Mouse (Mus musculus) liver, postnatal 0 days (tissue): ENCODE measurements at regions not wholly inside any gene's neighbourhood (a gene's known extent, or its start where the extent isn't known, plus 50 kb on each side); places are given as distances from the start of the nearest gene placed in this dataset.

Experiments
- ATAC-seq: fragments of 200-750 bp; cut with Nextera tagmentation; 2 replicates; pipeline ENCODE4 v1.8.0; 2017; ENCODE audit warnings: mild to moderate bottlenecking, moderate library complexity
- DNase-seq: peaks from one replicate; pipeline ENCODE4 v3.0.0-alpha.2; 2016
- H3K27ac ChIP-seq: fragments of 300-500 bp; sonication (generic); 2 replicates; pipeline ENCODE4 v1.5.1; 2014; ENCODE audit warnings: antibody characterized with exemption, moderate library complexity, mild to moderate bottlenecking, low read depth
- H3K27me3 ChIP-seq: fragments of 300-500 bp; sonication (generic); 2 replicates; pipeline ENCODE4 v1.6.1; 2014; ENCODE audit warnings: low read length, control low read depth, mixed read lengths; ENCODE audit not compliant: insufficient read depth
- H3K36me3 ChIP-seq: fragments of 300-500 bp; sonication (generic); replicated peaks from 2 replicates; pipeline ENCODE4 v1.6.1; 2014; ENCODE audit warnings: mild to moderate bottlenecking, control low read depth, low read length, moderate library complexity, mixed read lengths; ENCODE audit not compliant: insufficient read depth
- H3K4me1 ChIP-seq: fragments of 300-500 bp; sonication (generic); 2 replicates; pipeline ENCODE4 v1.6.1; 2014; ENCODE audit warnings: antibody characterized with exemption, mild to moderate bottlenecking, control low read depth; ENCODE audit not compliant: insufficient read depth
- H3K4me2 ChIP-seq: fragments of 300-500 bp; sonication (generic); 2 replicates; pipeline ENCODE4 v1.6.1; 2014; ENCODE audit warnings: low read depth, mild to moderate bottlenecking, low read length, moderate library complexity, mixed read lengths
- H3K4me3 ChIP-seq: fragments of 300-500 bp; sonication (generic); 2 replicates; pipeline ENCODE4 v1.5.1; 2014; ENCODE audit warnings: low read depth, low read length
- H3K9ac ChIP-seq: fragments of 300-500 bp; sonication (generic); replicated peaks from 2 replicates; pipeline ENCODE4 v1.6.1; 2014; ENCODE audit warnings: mild to moderate bottlenecking, moderate library complexity
- H3K9me3 ChIP-seq: fragments of 300-500 bp; sonication (generic); 2 replicates; pipeline ENCODE4 v1.6.1; 2016; ENCODE audit warnings: mild to moderate bottlenecking, control low read depth, low read length, mixed read lengths
- CTCF ChIP-seq: sonication (generic); IDR thresholded peaks from 2 replicates; pipeline ENCODE4 v1.5.1; 2016; ENCODE audit warnings: antibody characterized with exemption, low read depth
- EP300 ChIP-seq: IDR thresholded peaks from 2 replicates; pipeline ENCODE4 v1.6.1; 2016; ENCODE audit warnings: antibody characterized with exemption, low read depth, mild to moderate bottlenecking
- WGBS: fragments of 180-500 bp; shearing (Covaris S2); extraction: QIAGEN DNeasy Blood & Tissue Kit; methylation state at CpG from one replicate; pipeline ENCODE4 v1.1.7; 2014; ENCODE audit not compliant: insufficient replicate concordance; 5-methylcytosine and 5-hydroxymethylcytosine counted together

DNA sequence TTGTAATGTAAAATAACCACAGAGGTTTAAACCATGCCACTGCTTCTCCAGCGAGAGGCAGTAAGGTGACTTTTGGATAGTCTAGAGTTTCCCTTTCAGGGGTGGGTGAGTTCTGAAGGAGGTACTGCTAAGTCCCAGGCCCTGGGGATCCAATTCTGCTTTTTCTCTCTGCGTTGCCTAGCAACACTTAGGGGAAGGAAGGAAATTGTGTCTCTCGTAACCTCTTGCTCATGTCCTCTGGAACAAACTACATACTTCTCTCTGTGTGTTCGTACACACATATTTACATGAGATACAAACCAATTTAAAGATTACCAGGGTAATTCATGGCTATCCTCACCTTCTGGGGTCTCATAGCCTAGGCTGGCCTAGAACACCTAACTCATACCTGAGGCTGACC lies 118.7 kb upstream of the Mrps10 start:
- H3K36me3 ChIP-seq: no peaks in the 10 kb centered on the region
- ATAC-seq (no peak; the same call in 1 of the 2 replicates), DNase-seq (no peak)
- H3K27ac ChIP-seq: peak overlapping the region; percentile 53; the same call in 1 of the 2 replicates
- H3K4me3 ChIP-seq: no peak overlapping the region
- TF ChIP-seq CTCF (no peak), EP300 (no peak)
- H3K9me3 ChIP-seq: no peaks in the 10 kb centered on the region
- H3K4me1 ChIP-seq: no peaks in the 10 kb centered on the region
- H3K27me3 ChIP-seq: no peaks in the 10 kb centered on the region
- 51% methylated on average over 4 of the region's 4 CpGs for WGBS
- no peak overlapping the region for H3K4me2 ChIP-seq
- H3K9ac ChIP-seq: no peak overlapping the region

GRCm38 (mm10) chr17:47249176-47249575 lies 119.5 kb upstream of the Mrps10 start:
- 73% methylated on average over 9 of the region's 9 CpGs for WGBS
- Histone ChIP-seq H3K27ac (no peak overlapping the region; the same call in 1 of the 2 replicates), H3K36me3 (no peaks in the 10 kb centered on the region), H3K4me3 (no peak overlapping the region), H3K9me3 (no peaks in the 10 kb centered on the region), H3K4me1 (no peaks in the 10 kb centered on the region), H3K4me2 (no peak overlapping the region), H3K27me3 (no peaks in the 10 kb centered on the region), H3K9ac (no peak overlapping the region)
- ATAC-seq: no peak
- no peak for TF ChIP-seq CTCF
- no peak for TF ChIP-seq EP300
- DNase-seq: no peak

- no peak overlapping the region for H3K9ac ChIP-seq
- no peak overlapping the region for H3K27ac ChIP-seq
- no peak for DNase-seq
- no peak for ATAC-seq
- no peaks in the 10 kb centered on the region for H3K27me3 ChIP-seq
- H3K4me2 ChIP-seq: no peak overlapping the region
- H3K4me1 ChIP-seq: no peaks in the 10 kb centered on the region
- no peak for TF ChIP-seq EP300
- TF ChIP-seq CTCF: no peak
- H3K9me3 ChIP-seq: no peaks in the 10 kb centered on the region
- no peak overlapping the region for H3K4me3 ChIP-seq
- 86% methylated on average over 3 of the region's 3 CpGs for WGBS
- no peaks in the 10 kb centered on the region for H3K36me3 ChIP-seq
Measured at GRCm38 (mm10) chr17:47248053-47248452, 120.6 kb upstream of the Mrps10 start.

DNA sequence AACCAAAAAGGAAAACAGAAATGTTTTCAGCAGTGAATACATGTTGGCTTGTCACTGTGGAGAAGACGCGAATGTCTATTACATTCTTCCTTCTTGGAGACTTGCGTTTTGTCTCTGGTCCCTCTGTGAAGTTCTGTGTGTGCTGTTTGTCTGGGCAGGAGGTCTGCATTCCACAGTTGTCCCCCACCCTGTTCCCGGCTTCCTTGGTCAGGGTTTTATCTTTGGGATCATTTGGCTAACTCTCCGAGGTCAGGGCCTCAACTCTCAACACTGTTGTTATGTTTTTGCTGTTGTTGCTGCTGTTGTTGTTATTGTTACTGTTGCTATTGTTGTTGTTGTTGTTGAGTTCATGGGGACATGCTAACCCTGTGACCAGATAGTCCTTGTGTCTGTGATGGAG lies 121.2 kb upstream of the Mrps10 start:
- WGBS: 77% methylated on average over 5 of the region's 5 CpGs
- DNase-seq: no peak

GRCm38 (mm10) chr17:47246605-47247004 lies 122.1 kb upstream of the Mrps10 start:
- Histone ChIP-seq H3K27ac (peak overlapping the region; percentile 58; the same call in 1 of the 2 replicates), H3K36me3 (no peaks in the 10 kb centered on the region), H3K27me3 (no peaks in the 10 kb centered on the region), H3K4me3 (no peak overlapping the region), H3K4me1 (no peaks in the 10 kb centered on the region), H3K9me3 (no peaks in the 10 kb centered on the region), H3K9ac (no peak overlapping the region), H3K4me2 (no peak overlapping the region)
- peak; percentile 92 for ATAC-seq
- WGBS: 68% methylated on average over 8 of the region's 8 CpGs
- DNase-seq: peak; percentile 42
- no peak for TF ChIP-seq EP300
- no peak for TF ChIP-seq CTCF

More for the DNA sequence above, 121.2 kb upstream of the Mrps10 start:
- Histone ChIP-seq H3K4me2 (no peak overlapping the region), H3K4me1 (no peaks in the 10 kb centered on the region), H3K36me3 (no peaks in the 10 kb centered on the region), H3K9me3 (no peaks in the 10 kb centered on the region), H3K9ac (no peak overlapping the region), H3K27me3 (no peaks in the 10 kb centered on the region), H3K4me3 (no peak overlapping the region), H3K27ac (no peak overlapping the region)
- no peak for ATAC-seq
- no peak for TF ChIP-seq CTCF
- no peak for TF ChIP-seq EP300

DNA sequence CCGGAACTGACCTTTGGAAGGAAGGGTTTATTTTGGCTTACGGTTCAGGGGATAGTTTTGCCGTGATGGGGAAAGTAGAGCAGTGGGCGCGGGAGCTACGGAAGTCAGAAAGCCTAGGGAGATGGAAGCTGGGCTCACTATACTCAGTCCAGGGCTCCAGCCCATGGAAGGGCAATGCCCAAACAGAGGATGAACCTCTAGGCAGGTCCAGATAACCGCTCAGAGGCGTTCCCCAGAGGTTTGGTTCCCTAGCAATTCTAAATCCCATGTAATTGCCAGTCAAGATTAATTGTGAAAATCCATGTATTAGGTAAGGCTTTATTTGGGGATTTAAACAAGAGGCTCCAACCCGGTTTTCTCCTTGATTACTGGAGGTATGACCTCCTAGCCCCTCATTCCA lies 123.1 kb upstream of the Mrps10 start:
- Histone ChIP-seq H3K36me3 (no peaks in the 10 kb centered on the region), H3K4me2 (no peak overlapping the region), H3K9ac (no peak overlapping the region), H3K27ac (no peak overlapping the region), H3K9me3 (no peaks in the 10 kb centered on the region), H3K4me3 (no peak overlapping the region), H3K4me1 (no peaks in the 10 kb centered on the region), H3K27me3 (no peaks in the 10 kb centered on the region)
- TF ChIP-seq EP300 (no peak), CTCF (no peak)
- WGBS: 85% methylated on average over 9 of the region's 9 CpGs
- ATAC-seq: no peak
- no peak for DNase-seq

- no peak for TF ChIP-seq CTCF
- TF ChIP-seq EP300: no peak
- Histone ChIP-seq H3K36me3 (no peaks in the 10 kb centered on the region), H3K27ac (no peak overlapping the region), H3K4me1 (no peaks in the 10 kb centered on the region), H3K9me3 (no peaks in the 10 kb centered on the region), H3K27me3 (no peaks in the 10 kb centered on the region), H3K4me2 (no peak overlapping the region), H3K9ac (no peak overlapping the region), H3K4me3 (no peak overlapping the region)
- WGBS: 87% methylated on average over 4 of the region's 4 CpGs
- ATAC-seq: no peak
- DNase-seq: no peak
Measured at GRCm38 (mm10) chr17:47239086-47239485, 129.6 kb upstream of the Mrps10 start.
